Mouse (Mus musculus) Patski (cell line): Measurements from ENCODE around the gene Styxl1. TPM values are rescaled to one million over a fixed set of nuclear protein-coding genes. Genes with fewer than 3 reads are reported as not detected.

ENCODE experiments used
- ATAC-seq: fragments of 100-300 bp; one replicate; pipeline ENCODE4 v1.8.0; 2021
- CTCF ChIA-PET: fragments of 350-600 bp; sonication (Branson Sonifier 250); formaldehyde crosslinking; loops from one replicate; lab custom pipeline; 2022; ENCODE audit warnings: inconsistent platforms; lab: Charles Lee
- POLR2A ChIA-PET: fragments of 350-600 bp; sonication (Branson Sonifier 250); formaldehyde crosslinking; loops from one replicate; lab custom pipeline; 2022; ENCODE audit warnings: antibody characterized with exemption, inconsistent platforms; lab: Charles Lee
- DNase-seq: peaks from one replicate; pipeline ENCODE4 v3.0.0-alpha.2; 2011; ENCODE audit warnings: low read depth, low spot score
- H3K27me3 ChIP-seq: fragments of 371-371 bp; one replicate; pipeline ENCODE4 v1.5.1; 2021
- CTCF ChIP-seq: fragments of 100-300 bp; IDR thresholded peaks from one replicate; pipeline ENCODE4 v1.5.1; 2021
- in situ Hi-C: fragments of 300-500 bp; cut with MboI; formaldehyde crosslinking; loops from 3 replicates; pipeline ENCODE4 v1.11.1; 2018; ENCODE audit warnings: low pct_unique_long_range_greater_than_20kb, mixed read lengths
- polyA plus RNA-seq: library from polyadenylated mRNA; unstranded; gene quantifications from one replicate; pipeline ENCODE4 v1.2.3, GENCODE M21; 2021

Gene Styxl1
- polyA plus RNA-seq, 1 experiment from 2014 or later: 1.5 TPM

GRCm38 (mm10) chr5:135707039-135707438 is 71.1 kb downstream of the Styxl1 start:
- no peak for ATAC-seq
- TF ChIP-seq CTCF: no peak
- POLR2A ChIA-PET: interaction anchor here (1.3 kb wide), 1 partner anchor 17 kb away, joined by 3 read pairs; no protein-coding TSS in a partner anchor

DNA sequence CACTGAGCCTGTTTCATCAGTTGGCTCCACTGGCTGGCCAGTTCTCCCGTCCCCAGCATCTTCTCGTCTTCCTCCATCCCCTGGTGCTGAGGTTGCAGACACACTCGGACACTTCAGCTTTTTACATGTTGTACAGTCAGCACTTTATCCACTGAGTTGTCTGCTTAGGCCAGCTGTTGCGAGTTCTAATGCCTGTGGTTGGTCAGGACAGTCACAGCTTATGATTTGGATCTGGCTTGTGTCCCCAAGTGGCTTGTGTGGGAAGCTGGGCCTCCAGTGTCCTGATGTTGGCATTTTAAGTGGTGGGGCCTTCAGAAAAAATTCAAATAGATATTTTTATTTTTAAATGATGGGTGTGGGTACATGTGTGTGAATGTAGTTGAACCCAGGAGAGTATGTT is 72.8 kb downstream of the Styxl1 start:
- ChIA-PET POLR2A (interaction anchor here (1.0 kb wide), 1 partner anchor 17 kb away, joined by 3 read pairs; no protein-coding TSS in a partner anchor), CTCF (interaction anchor here (2.1 kb wide), 1 partner anchor 75 kb away, joined by 4 read pairs; no protein-coding TSS in a partner anchor)
- in situ Hi-C loops: loop anchor here (25.0 kb wide), 1 partner anchor 1382 kb away; no protein-coding TSS in a partner anchor
- ATAC-seq: no peak
- H3K27me3 ChIP-seq: no peaks in the 10 kb centered on the region
- TF ChIP-seq CTCF: no peak
- no peak for DNase-seq

More at GRCm38 (mm10) chr5:135707039-135707438, 71.1 kb downstream of the Styxl1 start:
- no peak for DNase-seq
- in situ Hi-C loops: loop anchor here (25.0 kb wide), 1 partner anchor 1380 kb away; no protein-coding TSS in a partner anchor
- CTCF ChIA-PET: interaction anchor here (2.1 kb wide), 1 partner anchor 77 kb away, joined by 4 read pairs; no protein-coding TSS in a partner anchor
- H3K27me3 ChIP-seq: no peaks in the 10 kb centered on the region

DNA sequence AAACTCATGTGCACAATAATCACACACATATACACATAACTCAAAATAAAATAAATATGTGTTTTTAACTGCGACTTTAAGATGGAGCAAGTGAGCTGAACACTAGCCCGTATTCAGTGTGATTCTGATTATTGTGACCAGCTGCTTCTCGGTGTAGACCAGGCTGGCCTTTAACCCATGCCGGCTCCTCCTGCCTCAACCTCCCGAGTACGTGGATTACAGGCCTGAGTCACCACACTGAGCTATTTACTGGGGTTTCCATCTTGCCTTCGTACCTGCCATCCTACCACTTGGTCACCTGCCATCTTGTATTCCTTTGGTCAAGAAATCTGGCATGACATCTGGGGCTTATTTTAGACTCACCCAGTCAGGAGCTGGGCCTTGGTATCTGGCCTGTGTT is 74.8 kb downstream of the Styxl1 start:
- DNase-seq (no peak), ATAC-seq (no peak)
- in situ Hi-C loops: loop anchor here (25.0 kb wide), 1 partner anchor 1384 kb away; no protein-coding TSS in a partner anchor
- ChIA-PET POLR2A (interaction anchor here (0.6 to 0.9 kb wide), 2 partner anchors 22 to 31 kb away, joined by 3 to 4 read pairs; no protein-coding TSS in a partner anchor), CTCF (interaction anchor here (1.5 to 1.8 kb wide), 3 partner anchors 15 to 73 kb away, joined by 4 to 6 read pairs (median 6); no protein-coding TSS in a partner anchor)
- H3K27me3 ChIP-seq: no peaks in the 10 kb centered on the region
- no peak for TF ChIP-seq CTCF

DNA sequence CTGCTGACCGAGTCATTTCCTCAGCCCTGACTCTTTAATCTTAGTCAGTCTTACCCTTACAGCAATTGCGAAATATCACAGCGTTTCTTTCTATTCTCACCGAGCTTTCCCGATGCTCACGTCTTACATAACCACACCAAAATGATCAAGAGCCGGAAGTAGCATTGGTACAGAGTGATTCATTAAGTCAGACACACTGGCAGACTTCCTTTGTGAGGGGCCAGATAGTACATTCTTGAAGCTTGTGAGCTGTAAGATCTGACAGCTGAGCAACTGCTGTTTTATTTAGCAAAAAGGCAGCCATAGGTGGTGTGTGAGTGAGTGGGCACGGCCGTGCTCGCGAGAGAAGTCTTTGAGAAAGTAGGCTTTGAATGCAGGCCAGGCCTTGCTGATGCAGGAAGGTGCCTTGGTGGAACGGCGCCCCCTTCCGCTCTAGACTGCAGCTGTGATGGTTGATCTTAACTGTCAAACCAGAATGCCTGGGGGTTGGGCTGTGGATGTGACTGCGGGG is 75.4 kb downstream of the Styxl1 start:
- H3K27me3 ChIP-seq: no peaks in the 10 kb centered on the region
- CTCF ChIA-PET: interaction anchor here (1.0 to 2.1 kb wide), 6 partner anchors 9 to 72 kb away, joined by 3 to 9 read pairs (median 5); no protein-coding TSS in a partner anchor
- POLR2A ChIA-PET: interaction anchor here (0.6 kb wide), 1 partner anchor 32 kb away, joined by 4 read pairs; no protein-coding TSS in a partner anchor
- TF ChIP-seq CTCF: no peak
- ATAC-seq (peak; percentile 62), DNase-seq (no peak)
- in situ Hi-C loops: loop anchor here (25.0 kb wide), 1 partner anchor 1385 kb away; no protein-coding TSS in a partner anchor

DNA sequence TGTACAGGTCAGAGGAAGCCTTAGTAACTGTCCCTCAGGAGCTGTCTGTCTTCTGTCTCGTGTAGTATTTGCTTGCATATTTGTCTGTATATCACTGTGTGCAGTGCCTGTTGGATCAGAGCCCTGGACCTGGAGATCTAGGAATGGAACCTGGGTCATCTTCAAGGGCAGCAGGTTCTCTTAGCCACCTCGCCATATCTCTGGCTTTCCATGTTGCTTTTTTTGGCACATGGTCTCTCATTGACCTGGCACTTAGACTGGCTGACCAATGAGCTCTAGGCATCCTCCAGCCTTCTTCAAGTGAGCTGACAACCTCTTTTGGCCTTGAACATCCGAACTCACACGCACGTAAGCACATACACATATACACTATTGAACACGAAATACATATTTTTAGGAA is 76.0 kb downstream of the Styxl1 start:
- no peak for DNase-seq
- in situ Hi-C loops: loop anchor here (25.0 kb wide), 1 partner anchor 1385 kb away; no protein-coding TSS in a partner anchor
- no peak for TF ChIP-seq CTCF
- POLR2A ChIA-PET: interaction anchor here (1.1 kb wide), 1 partner anchor 12 kb away, joined by 4 read pairs; no protein-coding TSS in a partner anchor
- no peak for ATAC-seq
- CTCF ChIA-PET: interaction anchor here (1.0 to 2.1 kb wide), 4 partner anchors 10 to 72 kb away, joined by 3 to 9 read pairs (median 5); no protein-coding TSS in a partner anchor
- no peaks in the 10 kb centered on the region for H3K27me3 ChIP-seq

DNA sequence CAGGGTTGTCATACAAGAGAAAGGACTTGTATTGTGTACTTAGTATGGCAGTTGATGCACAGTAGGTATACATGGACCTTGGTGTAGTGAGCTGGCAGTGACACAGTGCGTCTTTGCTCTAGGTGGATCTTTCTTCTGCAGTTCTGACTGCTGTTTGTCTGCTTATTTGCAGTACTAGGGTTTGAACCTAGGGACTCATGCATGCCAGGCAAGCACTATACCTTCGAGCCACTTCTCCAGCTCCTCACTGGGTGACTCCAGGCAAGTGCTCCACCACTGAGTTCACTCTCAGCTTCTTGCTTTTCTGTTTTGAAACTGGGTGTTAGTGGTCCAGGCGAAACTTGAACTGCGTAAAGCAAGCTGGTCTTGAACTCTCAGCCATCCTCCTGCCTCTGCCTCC is 76.6 kb downstream of the Styxl1 start:
- H3K27me3 ChIP-seq: no peaks in the 10 kb centered on the region
- no peak for TF ChIP-seq CTCF
- in situ Hi-C loops: loop anchor here (25.0 kb wide), 1 partner anchor 1386 kb away; no protein-coding TSS in a partner anchor
- DNase-seq: no peak
- CTCF ChIA-PET: interaction anchor here (1.0 to 2.1 kb wide), 4 partner anchors 11 to 71 kb away, joined by 3 to 9 read pairs (median 5); no protein-coding TSS in a partner anchor
- ATAC-seq: no peak
- POLR2A ChIA-PET: interaction anchor here (1.1 kb wide), 1 partner anchor 12 kb away, joined by 4 read pairs; no protein-coding TSS in a partner anchor

- POLR2A ChIA-PET: no interaction called here
- CTCF ChIA-PET: no interaction called here
- no peak for TF ChIP-seq CTCF
- in situ Hi-C loops: no loop called here
- H3K27me3 ChIP-seq: no peaks in the 10 kb centered on the region
- no peak for DNase-seq
- no peak for ATAC-seq
These were observed 80.5 kb downstream of the Styxl1 start for GRCm38 (mm10) chr5:135697711-135698111.

Other genes with a start within 250 kb of the Styxl1 start
- 74.3 TPM for gene Hip1, start 233.3 kb downstream of the Styxl1 start, polyA plus RNA-seq
- gene Ccl26, start 214.8 kb downstream of the Styxl1 start, polyA plus RNA-seq: not detected
- not detected for gene Ccl24, start 205.3 kb downstream of the Styxl1 start, polyA plus RNA-seq
- gene Rhbdd2, start 145.8 kb downstream of the Styxl1 start, polyA plus RNA-seq: 36.7 TPM
- 98.3 TPM for gene Por, start 108.4 kb downstream of the Styxl1 start, polyA plus RNA-seq
- 66.3 TPM for gene Tmem120a, start 33.9 kb downstream of the Styxl1 start, polyA plus RNA-seq
- gene Mdh2, start 95 bp upstream of the Styxl1 start, polyA plus RNA-seq: 1,249 TPM
- gene Srrm3, start 28.5 kb upstream of the Styxl1 start, polyA plus RNA-seq: 0.01 TPM
- gene Hspb1, start 109.5 kb upstream of the Styxl1 start, polyA plus RNA-seq: 616 TPM
- gene Ywhag, start 156.2 kb upstream of the Styxl1 start, polyA plus RNA-seq: 237 TPM
- 2.4 TPM for gene Ssc4d, start 196.1 kb upstream of the Styxl1 start, polyA plus RNA-seq
- gene Zp3, start 201.7 kb upstream of the Styxl1 start, polyA plus RNA-seq: 0.04 TPM
- 22.2 TPM for gene Dtx2, start 216.4 kb upstream of the Styxl1 start, polyA plus RNA-seq